Mouse (Mus musculus) liver, embryonic 14.5 days (tissue): Measurements from ENCODE around the gene Tsnax. TPM values are rescaled to one million over a fixed set of nuclear protein-coding genes. Genes with fewer than 3 reads are reported as not detected.

Experiments
- ATAC-seq: fragments of 200-750 bp; cut with Nextera tagmentation; 2 replicates; pipeline ENCODE4 v1.8.0; 2017; ENCODE audit warnings: moderate number of reproducible peaks, mild to moderate bottlenecking, moderate library complexity; ENCODE audit not compliant: insufficient read depth
- DNase-seq, 3 experiments: peaks; one replicate each; pipeline ENCODE4 v3.0.0-alpha.2; 2012 to 2013; ENCODE audit warnings: low read depth in 3 of 3, low spot score in 3 of 3
- H3K27ac ChIP-seq: fragments of 300-500 bp; sonication (generic); 2 replicates; pipeline ENCODE4 v1.5.1; 2014; ENCODE audit warnings: moderate library complexity, mild to moderate bottlenecking, control low read depth, inconsistent platforms
- H3K27me3 ChIP-seq: fragments of 300-500 bp; sonication (generic); 2 replicates; pipeline ENCODE4 v1.6.1; 2014; ENCODE audit warnings: mild to moderate bottlenecking, low read length, moderate library complexity; ENCODE audit not compliant: control insufficient read depth, insufficient read depth
- H3K36me3 ChIP-seq: fragments of 300-500 bp; sonication (generic); replicated peaks from 2 replicates; pipeline ENCODE4 v1.6.1; 2014; ENCODE audit warnings: low read depth; ENCODE audit not compliant: control insufficient read depth, insufficient read depth
- H3K4me1 ChIP-seq, 2 experiments: fragments of 200-500 bp in 1 of 2; fragments of 300-500 bp in 1 of 2; sonication (generic) in 1 of 2; replicated peaks; 2 replicates each; pipeline ENCODE4 v1.6.1; 2012 to 2014; ENCODE audit warnings: antibody characterized with exemption in 1 of 2, inconsistent platforms in 1 of 2, low read length in 1 of 2; ENCODE audit not compliant: control insufficient read depth in 2 of 2, insufficient read depth in 2 of 2
- H3K4me2 ChIP-seq: fragments of 300-500 bp; sonication (generic); 2 replicates; pipeline ENCODE4 v1.6.1; 2014; ENCODE audit warnings: low read depth, mild to moderate bottlenecking, control low read depth, moderate library complexity
- H3K4me3 ChIP-seq, 2 experiments: fragments of 200-500 bp in 1 of 2; fragments of 300-500 bp in 1 of 2; sonication (generic) in 1 of 2; 2 replicates each; pipeline ENCODE4 v1.5.1; 2012 to 2014; ENCODE audit warnings: low read depth in 2 of 2, low read length in 2 of 2, mild to moderate bottlenecking in 2 of 2, control low read depth in 1 of 2, inconsistent platforms in 1 of 2, moderate library complexity in 1 of 2; ENCODE audit not compliant: insufficient read depth in 1 of 2
- H3K9ac ChIP-seq: fragments of 300-500 bp; sonication (generic); replicated peaks from 2 replicates; pipeline ENCODE4 v1.6.1; 2014; ENCODE audit warnings: mild to moderate bottlenecking, control low read depth, moderate library complexity
- H3K9me3 ChIP-seq: fragments of 300-500 bp; sonication (generic); 2 replicates; pipeline ENCODE4 v1.6.1; 2016; ENCODE audit warnings: low read length, mixed read lengths; ENCODE audit not compliant: control insufficient read depth
- CTCF ChIP-seq: IDR thresholded peaks from 2 replicates; pipeline ENCODE4 v1.5.1; 2016; ENCODE audit warnings: antibody characterized with exemption, low read depth, control low read depth
- EP300 ChIP-seq: IDR thresholded peaks from 2 replicates; pipeline ENCODE4 v1.6.1; 2016; ENCODE audit warnings: antibody characterized with exemption, low read depth
- WGBS: fragments of 180-500 bp; shearing (Covaris S2); extraction: QIAGEN DNeasy Blood & Tissue Kit; methylation state at CpG from one replicate; pipeline ENCODE4 v1.1.7; 2014; ENCODE audit not compliant: insufficient replicate concordance; 5-methylcytosine and 5-hydroxymethylcytosine counted together
- polyA plus RNA-seq, 2 experiments: library from polyadenylated mRNA; depleted of rRNA in 1 of 2; stranded (reverse) in 1 of 2; unstranded in 1 of 2; fragments of >200 nt; fragmentation: Nextera tagmentation in 1 of 2; extraction: Ambion mirVana in 1 of 2; gene quantifications; 2 replicates each; pipeline versions ENCODE4 v1.2.1 to v1.2.3; 2012 to 2014

The Tsnax gene
- polyA plus RNA-seq, 2 experiments: 31.3 to 41.1 TPM

- DNase-seq (no peak), ATAC-seq (no peak)
- Histone ChIP-seq H3K27me3 (no peaks in the 10 kb centered on the region), H3K4me1 (peaks cover 0 to 2% of the 10 kb centered on the region in 2 experiments; a peak in 1 of 4 replicates), H3K36me3 (no peaks in the 10 kb centered on the region), H3K9ac (no peak overlapping the region), H3K9me3 (no peaks in the 10 kb centered on the region), H3K27ac (no peak overlapping the region), H3K4me2 (no peak overlapping the region), H3K4me3 (no peak overlapping the region)
- TF ChIP-seq CTCF (no peak), EP300 (no peak)
- 68% methylated on average over 7 of the region's 7 CpGs for WGBS
These were observed 56.5 kb downstream of the Tsnax start for GRCm38 (mm10) chr8:125069304-125069703.

DNA sequence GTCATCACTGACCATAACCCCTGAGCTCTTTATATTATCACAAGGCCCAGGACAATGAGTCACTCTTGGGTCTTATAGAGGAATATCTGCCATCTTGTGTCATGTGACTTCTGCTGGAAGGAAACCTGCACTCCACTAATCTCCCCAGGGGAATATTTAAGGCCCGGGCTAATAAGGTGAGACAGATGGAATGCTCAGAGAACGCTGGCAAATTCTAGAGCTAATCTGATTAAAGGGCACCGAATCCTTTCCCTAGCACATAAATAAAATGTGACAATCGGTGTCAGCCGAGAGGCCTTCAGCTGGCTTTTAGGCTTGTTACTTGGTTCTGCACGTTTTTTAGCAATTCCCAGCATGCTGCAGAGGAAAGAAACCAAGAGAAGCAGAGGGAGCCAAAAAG lies 56.9 kb downstream of the Tsnax start:
- Histone ChIP-seq H3K9ac (no peak overlapping the region), H3K9me3 (no peaks in the 10 kb centered on the region), H3K4me2 (no peak overlapping the region), H3K4me1 (peaks cover 0 to 2% of the 10 kb centered on the region in 2 experiments; a peak in 1 of 4 replicates), H3K4me3 (no peak overlapping the region), H3K36me3 (no peaks in the 10 kb centered on the region), H3K27ac (no peak overlapping the region), H3K27me3 (no peaks in the 10 kb centered on the region)
- no peak for DNase-seq
- no peak for ATAC-seq
- TF ChIP-seq CTCF: no peak
- no peak for TF ChIP-seq EP300
- WGBS: 59% methylated on average over 6 of the region's 6 CpGs

- Histone ChIP-seq H3K9ac (no peak overlapping the region), H3K4me1 (no peaks in the 10 kb centered on the region), H3K4me3 (no peak overlapping the region), H3K4me2 (no peak overlapping the region), H3K27ac (no peak overlapping the region), H3K27me3 (no peaks in the 10 kb centered on the region), H3K36me3 (no peaks in the 10 kb centered on the region), H3K9me3 (no peaks in the 10 kb centered on the region)
- TF ChIP-seq EP300 (no peak), CTCF (no peak)
- DNase-seq (no peak), ATAC-seq (no peak)
- WGBS: 69% methylated on average over 10 of the region's 10 CpGs
These were observed 61.3 kb downstream of the Tsnax start for GRCm38 (mm10) chr8:125074141-125074540.

- Histone ChIP-seq H3K4me2 (no peak overlapping the region), H3K27me3 (no peaks in the 10 kb centered on the region), H3K9me3 (no peaks in the 10 kb centered on the region), H3K27ac (no peak overlapping the region), H3K9ac (no peak overlapping the region), H3K4me3 (no peak overlapping the region), H3K4me1 (no peaks in the 10 kb centered on the region), H3K36me3 (no peaks in the 10 kb centered on the region)
- no peak for ATAC-seq
- WGBS: 65% methylated on average over 2 of the region's 2 CpGs
- no peak for TF ChIP-seq CTCF
- TF ChIP-seq EP300: no peak
- DNase-seq: no peak
These were observed 61.8 kb downstream of the Tsnax start for GRCm38 (mm10) chr8:125074581-125074980.

DNA sequence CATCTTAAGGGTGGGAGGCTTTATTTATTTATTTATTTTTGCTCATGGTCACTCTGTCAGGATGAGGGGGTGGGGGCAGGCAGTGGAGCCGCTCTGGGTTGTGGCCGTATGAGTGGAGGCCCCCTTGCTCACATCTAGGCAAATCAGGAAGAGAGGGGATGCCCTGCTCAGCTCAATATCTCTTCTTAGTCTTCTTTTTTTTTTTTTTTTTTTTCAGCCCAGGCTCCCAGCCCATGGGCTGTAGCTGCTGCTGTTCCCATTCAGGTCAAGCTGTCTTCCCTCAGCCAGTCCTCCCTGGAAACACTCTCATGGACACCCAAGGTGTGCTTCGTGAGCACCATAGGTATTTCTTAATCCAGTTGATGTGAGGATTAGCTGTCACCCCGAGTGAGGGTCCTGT lies 62.6 kb downstream of the Tsnax start:
- no peak for ATAC-seq
- Histone ChIP-seq H3K4me1 (no peaks in the 10 kb centered on the region), H3K9ac (no peak overlapping the region), H3K9me3 (no peaks in the 10 kb centered on the region), H3K27me3 (no peaks in the 10 kb centered on the region), H3K27ac (no peak overlapping the region), H3K4me2 (no peak overlapping the region), H3K4me3 (no peak overlapping the region), H3K36me3 (no peaks in the 10 kb centered on the region)
- no peak for DNase-seq
- WGBS: 61% methylated on average over 4 of the region's 4 CpGs
- TF ChIP-seq EP300 (no peak), CTCF (no peak)

DNA sequence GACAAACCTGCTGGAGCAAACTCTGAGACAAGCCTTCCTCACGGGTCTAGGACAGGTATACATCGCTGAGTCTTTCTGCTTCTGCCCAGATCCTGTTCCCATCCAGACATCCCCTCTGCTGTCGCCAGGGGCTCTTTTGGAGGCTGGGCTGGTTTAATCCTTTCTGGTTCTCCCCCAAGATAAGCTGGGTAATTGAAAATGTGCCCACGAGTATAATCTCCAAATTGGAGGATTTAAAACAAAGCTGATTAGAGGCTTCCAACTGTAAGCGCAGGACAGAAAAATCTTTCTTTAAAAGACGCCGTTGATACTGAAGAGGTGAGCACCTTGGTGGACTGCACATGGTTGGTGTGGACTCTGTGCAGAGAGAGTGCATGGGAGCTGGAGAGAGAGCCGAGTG lies 64.5 kb downstream of the Tsnax start:
- H3K4me3 ChIP-seq: no peak overlapping the region
- ATAC-seq: no peak
- WGBS: 68% methylated on average over 8 of the region's 8 CpGs

More for the DNA sequence above, 64.5 kb downstream of the Tsnax start:
- no peaks in the 10 kb centered on the region; a peak in 1 of 4 replicates for H3K4me1 ChIP-seq
- no peaks in the 10 kb centered on the region for H3K36me3 ChIP-seq
- no peak overlapping the region for H3K9ac ChIP-seq
- no peak for DNase-seq
- H3K4me2 ChIP-seq: no peak overlapping the region
- no peaks in the 10 kb centered on the region for H3K27me3 ChIP-seq
- TF ChIP-seq CTCF: no peak
- no peak for TF ChIP-seq EP300
- H3K9me3 ChIP-seq: no peaks in the 10 kb centered on the region
- no peak overlapping the region for H3K27ac ChIP-seq
